Mouse (Mus musculus): Measurements from ENCODE around the gene Crlf1. TPM values are rescaled to one million over a fixed set of nuclear protein-coding genes. Genes with fewer than 3 reads are reported as not detected.

The Crlf1 gene
- polyA plus RNA-seq, 1 experiment from 2014 or later, result 3.8 TPM

DNA sequence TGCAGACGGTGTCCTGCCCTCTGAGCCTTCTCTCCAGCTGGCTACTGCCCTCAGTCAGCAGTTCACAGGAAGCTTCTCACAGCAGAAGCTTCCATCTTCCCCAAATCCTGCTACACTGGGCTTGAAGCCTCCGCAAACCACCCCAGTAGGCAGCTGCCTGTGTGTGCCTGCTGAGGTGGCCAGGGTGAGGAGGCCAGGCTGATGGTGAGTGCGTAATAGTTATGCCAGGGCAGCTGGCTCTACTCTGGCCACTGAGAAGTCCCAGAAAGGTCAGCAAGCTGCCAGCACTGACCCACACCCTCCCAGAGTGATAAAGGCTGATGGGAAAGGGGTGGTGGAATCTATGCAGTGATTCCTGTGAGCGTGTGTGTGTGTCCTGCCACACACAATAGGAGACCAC lies 26.7 kb upstream of the Crlf1 start:
- Histone ChIP-seq H3K4me3 (ENCODE audit: low read depth, low read length) (no peak overlapping the region), H3K9ac (ENCODE audit: low read depth, low read length) (no peak overlapping the region), H3K4me1 (replicated peaks; ENCODE audit: control insufficient read depth, insufficient read depth, low read length) (peaks cover 27% of the 10 kb centered on the region), H3K4me2 (no peak overlapping the region), H3K27ac (ENCODE audit: low read depth, low read length) (no peak overlapping the region), H3K27me3 (replicated peaks; ENCODE audit: control insufficient read depth, insufficient read depth, low read length) (no peaks in the 10 kb centered on the region), H3K9me3 (ENCODE audit: control insufficient read depth, low read length) (no peaks in the 10 kb centered on the region), H3K36me3 (ENCODE audit: control insufficient read depth, insufficient read depth, low read length) (no peaks in the 10 kb centered on the region; the same call in 1 of the 2 replicates)
- 88% methylated on average over 4 of the region's 4 CpGs for WGBS
- DNase-seq (ENCODE audit: low spot score) (no peak), ATAC-seq (replicated peaks; ENCODE audit: low FRiP score) (no peak)

DNA sequence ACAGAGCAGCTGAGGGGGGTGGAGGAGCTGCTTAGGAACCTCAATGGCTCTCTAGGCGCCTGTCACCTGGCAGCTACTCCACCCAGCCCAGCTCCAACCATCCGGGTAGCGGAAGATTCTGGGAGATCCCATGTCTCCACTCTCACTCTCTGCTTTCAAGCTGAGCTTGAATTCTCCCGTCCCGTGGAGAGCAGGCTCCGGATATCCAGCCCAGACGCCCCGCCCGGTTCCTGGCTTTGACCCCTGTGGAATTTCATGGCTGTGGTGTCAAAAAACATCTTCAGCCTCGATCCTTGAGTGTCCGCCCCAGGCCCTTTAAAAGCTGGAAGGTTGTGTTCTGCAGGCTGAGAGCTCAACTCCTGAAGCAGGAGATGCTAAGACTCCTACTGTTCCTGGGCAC lies 26.2 kb upstream of the Crlf1 start:
- no peak for ATAC-seq (replicated peaks; ENCODE audit: low FRiP score)

DNA sequence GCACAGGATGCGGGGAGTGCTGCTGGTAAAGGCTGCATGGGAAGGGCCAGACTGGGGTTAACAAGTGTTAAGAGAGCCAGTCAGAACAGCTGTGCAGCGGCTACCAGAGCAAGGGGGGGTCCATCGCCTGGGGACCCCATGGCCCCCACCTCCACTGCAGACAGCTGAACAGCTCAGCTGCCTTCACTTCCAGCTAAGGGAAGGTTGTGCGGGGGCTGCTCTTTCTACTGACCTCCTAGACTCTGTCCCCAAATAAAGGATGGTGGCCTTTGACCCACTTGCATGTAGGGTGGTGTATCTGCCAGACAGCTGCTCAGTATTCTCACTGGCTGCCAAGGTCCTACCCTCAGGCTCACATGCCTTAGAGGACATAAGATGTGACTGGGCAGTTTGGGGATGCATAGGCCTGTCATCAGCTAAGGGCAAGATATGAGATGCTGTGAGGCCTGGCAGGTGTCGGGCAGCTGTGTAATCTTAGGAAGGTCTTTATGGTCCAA lies 25.7 kb upstream of the Crlf1 start:
- Histone ChIP-seq H3K4me1 (replicated peaks; ENCODE audit: control insufficient read depth, insufficient read depth, low read length) (peaks cover 27% of the 10 kb centered on the region), H3K4me3 (ENCODE audit: low read depth, low read length) (no peak overlapping the region), H3K27ac (ENCODE audit: low read depth, low read length) (no peak overlapping the region), H3K9me3 (ENCODE audit: control insufficient read depth, low read length) (no peaks in the 10 kb centered on the region), H3K9ac (ENCODE audit: low read depth, low read length) (no peak overlapping the region), H3K4me2 (no peak overlapping the region), H3K27me3 (replicated peaks; ENCODE audit: control insufficient read depth, insufficient read depth, low read length) (no peaks in the 10 kb centered on the region), H3K36me3 (ENCODE audit: control insufficient read depth, insufficient read depth, low read length) (no peaks in the 10 kb centered on the region; the same call in 1 of the 2 replicates)
- WGBS, result 70% methylated on average over 5 of the region's 5 CpGs
- no peak for ATAC-seq (replicated peaks; ENCODE audit: low FRiP score)
- no peak for DNase-seq (ENCODE audit: low spot score)

More for the DNA sequence above, 26.2 kb upstream of the Crlf1 start:
- Histone ChIP-seq H3K4me3 (ENCODE audit: low read depth, low read length) (no peak overlapping the region), H3K27me3 (replicated peaks; ENCODE audit: control insufficient read depth, insufficient read depth, low read length) (no peaks in the 10 kb centered on the region), H3K4me1 (replicated peaks; ENCODE audit: control insufficient read depth, insufficient read depth, low read length) (peaks cover 27% of the 10 kb centered on the region), H3K36me3 (ENCODE audit: control insufficient read depth, insufficient read depth, low read length) (no peaks in the 10 kb centered on the region; the same call in 1 of the 2 replicates), H3K9ac (ENCODE audit: low read depth, low read length) (no peak overlapping the region), H3K27ac (ENCODE audit: low read depth, low read length) (no peak overlapping the region), H3K4me2 (no peak overlapping the region), H3K9me3 (ENCODE audit: control insufficient read depth, low read length) (no peaks in the 10 kb centered on the region)
- 73% methylated on average over 11 of the region's 11 CpGs for WGBS
- no peak for DNase-seq (ENCODE audit: low spot score)

DNA sequence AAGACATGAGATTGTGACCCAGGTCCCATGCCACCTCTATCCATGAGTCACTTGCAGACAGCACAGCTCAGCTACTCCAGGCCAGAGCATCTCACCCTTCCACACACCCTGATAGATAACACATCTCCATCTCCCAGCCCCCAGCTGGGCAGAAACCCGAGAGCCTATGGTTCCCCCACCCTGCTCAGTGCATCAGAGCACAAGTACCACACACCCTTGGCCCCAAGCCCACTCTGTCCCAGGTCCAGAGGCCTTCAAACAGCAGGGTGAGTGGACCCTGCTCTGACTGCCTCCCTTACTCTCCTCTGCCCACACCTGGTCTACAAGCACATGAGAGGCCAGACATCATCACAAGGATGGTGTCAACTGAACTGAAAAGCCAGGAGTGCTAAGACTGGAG lies 25.1 kb upstream of the Crlf1 start:
- Histone ChIP-seq H3K4me2 (no peak overlapping the region), H3K36me3 (ENCODE audit: control insufficient read depth, insufficient read depth, low read length) (no peaks in the 10 kb centered on the region; the same call in 1 of the 2 replicates), H3K4me1 (replicated peaks; ENCODE audit: control insufficient read depth, insufficient read depth, low read length) (peaks cover 27% of the 10 kb centered on the region), H3K4me3 (ENCODE audit: low read depth, low read length) (no peak overlapping the region), H3K9me3 (ENCODE audit: control insufficient read depth, low read length) (no peaks in the 10 kb centered on the region), H3K9ac (ENCODE audit: low read depth, low read length) (no peak overlapping the region), H3K27me3 (replicated peaks; ENCODE audit: control insufficient read depth, insufficient read depth, low read length) (no peaks in the 10 kb centered on the region), H3K27ac (ENCODE audit: low read depth, low read length) (no peak overlapping the region)
- DNase-seq (ENCODE audit: low spot score), result no peak
- 65% methylated on average over 1 of the region's 1 CpGs for WGBS
- ATAC-seq (replicated peaks; ENCODE audit: low FRiP score), result no peak

DNA sequence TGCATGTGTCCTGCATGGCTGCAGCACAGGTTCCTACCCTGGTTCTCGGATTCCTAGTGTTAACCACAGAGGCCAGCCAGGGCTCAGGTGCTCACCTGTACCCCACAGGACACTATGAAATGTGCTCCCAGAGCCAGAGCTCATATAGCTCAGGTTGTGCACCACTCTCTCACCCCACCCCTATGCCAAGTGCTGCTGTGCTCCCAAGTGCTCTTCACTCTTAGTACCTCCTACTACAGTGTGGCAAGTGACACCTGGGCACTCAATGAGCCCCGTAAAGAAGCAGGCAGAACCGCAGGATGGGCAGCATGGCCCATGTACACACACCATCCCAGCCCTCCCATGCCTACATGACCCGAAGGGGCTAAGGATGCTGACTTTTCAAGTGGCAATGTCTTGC lies 24.2 kb upstream of the Crlf1 start:
- Histone ChIP-seq H3K4me2 (no peak overlapping the region; the same call in 1 of the 2 replicates), H3K36me3 (ENCODE audit: control insufficient read depth, insufficient read depth, low read length) (no peaks in the 10 kb centered on the region; the same call in 1 of the 2 replicates), H3K27me3 (replicated peaks; ENCODE audit: control insufficient read depth, insufficient read depth, low read length) (no peaks in the 10 kb centered on the region), H3K27ac (ENCODE audit: low read depth, low read length) (no peak overlapping the region), H3K4me3 (ENCODE audit: low read depth, low read length) (no peak overlapping the region), H3K4me1 (replicated peaks; ENCODE audit: control insufficient read depth, insufficient read depth, low read length) (peaks cover 27% of the 10 kb centered on the region), H3K9me3 (ENCODE audit: control insufficient read depth, low read length) (no peaks in the 10 kb centered on the region), H3K9ac (ENCODE audit: low read depth, low read length) (no peak overlapping the region)
- no peak for DNase-seq (ENCODE audit: low spot score)
- ATAC-seq (replicated peaks; ENCODE audit: low FRiP score), result no peak
- WGBS, result 84% methylated on average over 4 of the region's 4 CpGs

DNA sequence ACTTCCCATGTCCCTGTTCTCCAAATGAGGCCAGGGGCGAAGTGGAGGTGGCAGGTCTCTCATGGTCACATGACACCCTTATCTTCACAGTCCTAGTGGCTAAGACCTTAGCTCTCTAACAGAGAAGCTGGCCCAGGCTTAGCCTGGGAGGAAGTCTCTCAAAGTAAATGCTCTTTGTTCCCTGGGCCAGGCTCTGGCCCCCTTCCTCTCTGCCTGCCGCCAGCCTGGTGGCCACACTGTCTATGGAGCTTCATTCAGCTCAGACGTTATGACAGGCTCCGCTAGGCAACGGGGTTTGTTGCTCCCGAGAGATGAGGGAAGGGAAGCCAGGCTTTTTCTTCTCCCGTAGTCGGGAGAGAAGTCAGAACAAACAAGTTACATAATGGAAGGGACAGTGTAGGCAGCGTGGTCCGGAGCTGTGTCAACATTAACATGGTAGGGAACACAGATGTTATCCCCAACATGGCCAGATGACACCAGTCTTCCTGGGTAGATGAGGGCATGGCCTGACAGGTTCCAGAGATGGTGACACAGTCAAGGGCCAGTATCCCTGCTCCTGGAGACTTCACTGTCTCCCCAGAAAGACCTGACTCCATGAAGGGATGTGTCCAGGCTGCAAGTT lies 23.6 kb upstream of the Crlf1 start:
- H3K9ac ChIP-seq (ENCODE audit: low read depth, low read length), result no peak overlapping the region; the same call in 1 of the 2 replicates
- H3K9me3 ChIP-seq (ENCODE audit: control insufficient read depth, low read length), result no peaks in the 10 kb centered on the region
- no peaks in the 10 kb centered on the region for H3K27me3 ChIP-seq (replicated peaks; ENCODE audit: control insufficient read depth, insufficient read depth, low read length)
- no peak overlapping the region for H3K27ac ChIP-seq (ENCODE audit: low read depth, low read length)
- peaks cover 1% of the 10 kb centered on the region for H3K36me3 ChIP-seq (ENCODE audit: control insufficient read depth, insufficient read depth, low read length)
- DNase-seq (ENCODE audit: low spot score) (no peak), ATAC-seq (replicated peaks; ENCODE audit: low FRiP score) (peak; percentile 35; the same call in 1 of the 2 replicates)
- H3K4me1 ChIP-seq (replicated peaks; ENCODE audit: control insufficient read depth, insufficient read depth, low read length), result peaks cover 27% of the 10 kb centered on the region
- no peak overlapping the region for H3K4me3 ChIP-seq (ENCODE audit: low read depth, low read length)
- WGBS, result 40% methylated on average over 10 of the region's 10 CpGs
- peak overlapping the region; percentile 22; the same call in 1 of the 2 replicates for H3K4me2 ChIP-seq

DNA sequence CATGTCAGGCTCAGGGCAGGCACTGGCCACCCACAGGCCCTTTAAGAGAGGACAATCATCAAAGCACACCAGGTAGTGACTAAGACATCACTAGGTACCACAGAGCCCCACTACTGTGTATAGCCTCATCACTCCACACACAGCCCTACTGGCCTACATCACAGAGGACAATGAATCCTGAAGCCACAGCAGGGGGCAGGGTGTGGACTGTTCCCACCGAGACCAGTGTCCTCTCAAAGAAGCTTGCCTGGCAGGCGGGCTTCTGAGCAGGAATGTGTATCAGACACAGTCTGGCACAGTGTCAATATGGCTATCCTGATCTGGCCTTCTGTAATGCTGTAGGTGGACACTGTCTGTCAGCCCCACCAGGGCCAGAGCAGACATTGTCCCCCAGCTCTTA lies 23.0 kb upstream of the Crlf1 start:
- Histone ChIP-seq H3K9ac (ENCODE audit: low read depth, low read length) (no peak overlapping the region; the same call in 1 of the 2 replicates), H3K4me2 (no peak overlapping the region), H3K27ac (ENCODE audit: low read depth, low read length) (no peak overlapping the region), H3K36me3 (ENCODE audit: control insufficient read depth, insufficient read depth, low read length) (peaks cover 2% of the 10 kb centered on the region), H3K4me3 (ENCODE audit: low read depth, low read length) (no peak overlapping the region), H3K27me3 (replicated peaks; ENCODE audit: control insufficient read depth, insufficient read depth, low read length) (no peaks in the 10 kb centered on the region), H3K4me1 (replicated peaks; ENCODE audit: control insufficient read depth, insufficient read depth, low read length) (peaks cover 27% of the 10 kb centered on the region), H3K9me3 (ENCODE audit: control insufficient read depth, low read length) (no peaks in the 10 kb centered on the region)
- WGBS, result 67% methylated on average over 2 of the region's 2 CpGs
- no peak for DNase-seq (ENCODE audit: low spot score)
- ATAC-seq (replicated peaks; ENCODE audit: low FRiP score), result 0 out of 2 replicates have a peak, but pooled peaks have one; percentile 5

DNA sequence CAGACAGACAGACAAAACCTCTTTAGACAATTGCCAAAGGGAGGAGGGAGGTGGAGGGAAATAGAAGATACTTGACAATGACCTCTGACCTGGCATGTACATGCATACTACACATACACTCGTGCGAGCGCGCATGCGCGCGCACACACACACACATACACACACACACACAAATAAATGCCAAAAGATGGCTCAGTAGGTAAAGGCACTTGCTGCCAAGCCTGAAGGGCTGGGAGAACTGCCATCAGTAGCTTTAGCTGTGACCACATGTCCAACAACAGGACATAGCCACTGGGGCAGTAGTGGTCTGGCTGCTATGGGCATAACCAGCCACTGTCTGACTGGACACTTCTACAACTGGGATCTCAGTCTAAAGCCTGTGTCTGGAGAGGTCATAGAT lies 21.1 kb upstream of the Crlf1 start:
- ATAC-seq (replicated peaks; ENCODE audit: low FRiP score), result no peak
- Histone ChIP-seq H3K36me3 (ENCODE audit: control insufficient read depth, insufficient read depth, low read length) (peaks cover 5% of the 10 kb centered on the region), H3K27me3 (replicated peaks; ENCODE audit: control insufficient read depth, insufficient read depth, low read length) (no peaks in the 10 kb centered on the region), H3K4me2 (no peak overlapping the region), H3K9ac (ENCODE audit: low read depth, low read length) (no peak overlapping the region), H3K4me1 (replicated peaks; ENCODE audit: control insufficient read depth, insufficient read depth, low read length) (peaks cover 31% of the 10 kb centered on the region), H3K4me3 (ENCODE audit: low read depth, low read length) (no peak overlapping the region), H3K9me3 (ENCODE audit: control insufficient read depth, low read length) (no peaks in the 10 kb centered on the region), H3K27ac (ENCODE audit: low read depth, low read length) (no peak overlapping the region)
- WGBS, result 97% methylated on average over 7 of the region's 7 CpGs
- no peak for DNase-seq (ENCODE audit: low spot score)
